Mouse (Mus musculus): ENCODE measurements around the gene Usp17le.
"Not testable (repeated sequence)": the region's sequence is repeated elsewhere in the genome, so short reads cannot be mapped to it uniquely, and the experiment has no call there.

Gene Usp17le

DNA sequence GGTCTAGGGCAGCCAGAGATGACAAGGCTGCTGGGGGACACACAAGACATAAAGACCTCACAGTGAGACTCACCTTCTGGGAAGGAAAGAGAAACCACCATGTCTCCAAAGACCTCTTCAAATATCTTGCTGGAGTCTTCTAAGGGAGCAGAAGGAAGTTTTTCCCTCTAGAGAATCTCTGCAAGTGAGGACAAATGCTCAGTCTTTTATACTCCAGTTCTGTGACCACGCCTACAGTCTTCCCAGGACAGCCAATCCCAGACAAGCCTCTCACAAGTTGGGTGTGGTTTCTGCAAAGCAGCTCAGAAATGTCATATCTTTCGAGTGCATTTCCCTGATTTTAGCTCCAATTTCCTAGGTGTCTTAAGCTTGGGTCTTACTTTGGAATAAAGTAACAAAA is at the start of gene Usp17le:
Gene Usp17le (minus strand): TSS at position 101 of the 400 bp plus-strand sequence.
- DNase-seq (ENCODE audit: extremely low read depth, low read depth), result not testable (repeated sequence)

DNA sequence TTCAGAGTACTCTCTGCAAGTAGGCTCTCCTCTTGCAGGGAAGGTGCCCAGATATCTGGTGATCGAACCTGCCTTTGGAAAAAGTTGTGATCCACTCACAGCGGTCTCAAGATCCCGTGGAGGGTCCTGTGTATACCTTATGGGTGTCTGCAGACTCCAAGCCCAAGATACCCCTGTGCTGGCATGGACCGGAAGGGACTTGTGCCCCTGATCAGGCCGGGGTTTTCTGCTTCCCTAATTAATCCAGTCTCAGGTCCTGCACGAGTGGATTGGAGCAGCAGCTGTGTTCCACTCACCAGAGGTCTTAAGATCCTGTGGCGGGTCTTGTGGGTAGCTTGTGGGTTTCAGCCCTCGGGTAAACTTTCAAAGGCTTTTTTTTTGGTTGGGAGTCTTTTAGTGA is 33.1 kb upstream of the Usp17le start:
- not testable (repeated sequence) for DNase-seq (ENCODE audit: extremely low read depth, low read depth)

GRCm38 (mm10) chr7:104790796-104791195 is 13.5 kb upstream of the Usp17le start:
- no peak for DNase-seq (ENCODE audit: extremely low read depth, low read depth)

Measured in MEL-GATA-1-ER (cell line).